Mouse (Mus musculus) frontal cortex, postnatal 14 days (tissue): ENCODE measurements around the gene Mettl8.

Source experiments
- DNase-seq, 2 experiments: peaks; one replicate each; pipeline ENCODE4 v3.0.0; 2022; ENCODE audit warnings: low spot score in 2 of 2

Mettl8 gene

GRCm38 (mm10) chr2:71033014-71033413 lies 22.4 kb downstream of the Mettl8 start:
- no peak for DNase-seq

- no peak for DNase-seq
These were observed 23.2 kb downstream of the Mettl8 start for GRCm38 (mm10) chr2:71031973-71032794.

GRCm38 (mm10) chr2:71030663-71031062 lies 24.7 kb downstream of the Mettl8 start:
- DNase-seq: no peak

- no peak for DNase-seq
These were observed 27.8 kb downstream of the Mettl8 start for GRCm38 (mm10) chr2:71027631-71028030.

GRCm38 (mm10) chr2:71026787-71027186 lies 28.6 kb downstream of the Mettl8 start:
- no peak for DNase-seq

- DNase-seq: no peak
These were observed 29.6 kb downstream of the Mettl8 start for GRCm38 (mm10) chr2:71025576-71026315.

GRCm38 (mm10) chr2:71023986-71024385 lies 31.4 kb downstream of the Mettl8 start:
- DNase-seq: no peak

- no peak for DNase-seq
These were observed 32.4 kb downstream of the Mettl8 start for GRCm38 (mm10) chr2:71022991-71023390.

GRCm38 (mm10) chr2:71020674-71021073 lies 34.7 kb downstream of the Mettl8 start:
- DNase-seq: peak in 1 of 2 experiments; percentile 15

- DNase-seq: no peak
These were observed 35.5 kb downstream of the Mettl8 start for GRCm38 (mm10) chr2:71019704-71020375.

GRCm38 (mm10) chr2:71019277-71019676 lies 36.1 kb downstream of the Mettl8 start:
- no peak for DNase-seq

GRCm38 (mm10) chr2:71013521-71013920 lies 41.9 kb downstream of the Mettl8 start:
- DNase-seq: no peak

- no peak for DNase-seq
These were observed 43.6 kb downstream of the Mettl8 start for GRCm38 (mm10) chr2:71011816-71012215.

GRCm38 (mm10) chr2:71004354-71004753 lies 51.0 kb downstream of the Mettl8 start:
- no peak for DNase-seq

- DNase-seq: no peak
These were observed 52.9 kb downstream of the Mettl8 start for GRCm38 (mm10) chr2:71002509-71002908.

- DNase-seq: no peak
These were observed 56.6 kb downstream of the Mettl8 start for GRCm38 (mm10) chr2:70998771-70999170.

- DNase-seq: no peak
These were observed 58.9 kb downstream of the Mettl8 start for GRCm38 (mm10) chr2:70996438-70996837.

- no peak for DNase-seq
These were observed 59.5 kb downstream of the Mettl8 start for GRCm38 (mm10) chr2:70995900-70996299.

- no peak for DNase-seq
These were observed 61.6 kb downstream of the Mettl8 start for GRCm38 (mm10) chr2:70993740-70994139.

- no peak for DNase-seq
These were observed 62.7 kb downstream of the Mettl8 start for GRCm38 (mm10) chr2:70992715-70993114.

- DNase-seq: no peak
These were observed 65.2 kb downstream of the Mettl8 start for GRCm38 (mm10) chr2:70990196-70990595.
